ENCODE assay signal across 8 mouse cellular contexts in the genomic region with DNA sequence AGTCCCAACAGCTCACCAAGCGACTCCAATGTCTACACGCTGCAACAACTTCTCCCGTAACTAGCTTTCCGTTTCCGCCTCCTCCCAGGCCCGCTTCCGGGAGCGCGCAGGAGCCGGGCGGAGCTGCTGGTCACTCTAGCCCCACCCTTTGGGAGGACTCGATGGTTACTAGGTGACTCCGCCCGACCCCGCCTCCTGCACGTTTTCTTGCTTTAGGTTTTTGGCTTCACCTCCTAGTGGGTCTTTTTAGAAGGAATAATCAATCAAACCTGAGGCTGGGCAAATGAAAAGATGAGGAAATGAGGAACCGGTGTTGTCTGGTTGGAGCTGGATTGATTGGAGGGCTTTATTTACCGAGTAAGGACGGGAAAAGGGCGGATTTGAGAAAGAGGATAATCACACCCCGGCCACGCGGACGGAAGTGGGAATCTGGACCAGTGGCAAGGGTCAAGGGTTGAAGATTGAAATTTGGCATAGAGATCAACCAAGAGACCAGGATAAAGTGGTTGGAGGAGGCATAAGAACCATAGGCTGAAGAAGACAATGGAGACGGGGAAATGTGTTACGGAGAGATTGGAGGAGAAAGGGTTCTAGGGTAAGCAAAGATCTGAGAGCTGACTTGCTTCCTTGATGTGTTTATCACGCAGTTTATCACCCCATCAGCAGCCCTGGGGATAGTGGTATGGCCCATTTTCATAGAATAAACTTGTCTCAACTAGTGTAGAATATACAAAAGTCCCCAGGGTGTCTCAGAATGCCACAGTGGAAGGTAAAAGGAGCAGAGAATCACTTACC. TPM values are rescaled to one million over a fixed set of nuclear protein-coding genes. Genes with fewer than 3 reads are reported as not detected.
DNase-seq lines count a peak whose midpoint lies in the region; ATAC-seq and TF ChIP-seq lines count a peak whose summit lies in the region.

A gene (minus strand): TSS at position 296 of the 795 bp plus-strand sequence.

- H3K36me3 ChIP-seq in embryonic facial prominence, embryonic 10.5 days (replicated peaks), result peaks cover 24% of the 10 kb centered on the region
- peaks cover 22% of the 10 kb centered on the region for H3K36me3 ChIP-seq in intestine, postnatal 0 days (ENCODE audit: control insufficient read depth, insufficient read depth)
- peaks cover 10% of the 10 kb centered on the region; the same call in 1 of the 2 replicates for H3K36me3 ChIP-seq in midbrain, embryonic 11.5 days (ENCODE audit: control insufficient read depth, insufficient read depth, low read length)

- no peak for TF ChIP-seq CTCF in intestine, postnatal 0 days (IDR thresholded peaks at IDR 0.05; ENCODE audit: low read depth)

- peak; percentile 93 for ATAC-seq in granulocyte monocyte progenitor cell, adult 5-6 weeks (replicated peaks; ENCODE audit: poor library complexity, severe bottlenecking)
- peak; percentile 90 for ATAC-seq in intestine, postnatal 0 days
- ATAC-seq in midbrain, embryonic 11.5 days (ENCODE audit: low FRiP score), result peak; percentile 94

- peak within 1 kb of the TSS; percentile 74 for H3K4me2 ChIP-seq in intestine, postnatal 0 days (replicated peaks; ENCODE audit: low read depth)
- H3K4me2 ChIP-seq in midbrain, embryonic 11.5 days, result peak within 1 kb of the TSS; percentile 94

- peak; percentile 91 for DNase-seq in 3134 (ENCODE audit: extremely low read depth, insufficient read length, low spot score)
- DNase-seq in adrenal gland, postnatal 14 days, result peak; percentile 94
- DNase-seq in embryonic facial prominence, embryonic 10.5 days (ENCODE audit: low spot score), result peak; percentile 94
- DNase-seq in left cerebral cortex, postnatal 4 days, result peak; percentile 85
- peak; percentile 97 for DNase-seq in midbrain, embryonic 11.5 days (ENCODE audit: low spot score, missing footprints)
- DNase-seq in right cerebral cortex, postnatal 4 days, result peak; percentile 82

- intact Hi-C loops in left cerebral cortex, postnatal 4 days (cut with DNase I), result no loop called here

- 4% methylated on average over 27 of the region's 27 CpGs for WGBS in embryonic facial prominence, embryonic 10.5 days
- 1% methylated on average over 27 of the region's 27 CpGs for WGBS in intestine, postnatal 0 days
- 3% methylated on average over 27 of the region's 27 CpGs for WGBS in midbrain, embryonic 11.5 days

- H3K9me3 ChIP-seq in embryonic facial prominence, embryonic 10.5 days, result no peaks in the 10 kb centered on the region
- no peaks in the 10 kb centered on the region for H3K9me3 ChIP-seq in intestine, postnatal 0 days (ENCODE audit: control insufficient read depth)
- H3K9me3 ChIP-seq in midbrain, embryonic 11.5 days (ENCODE audit: control insufficient read depth, low read length), result no peaks in the 10 kb centered on the region

- peak within 1 kb of the TSS; percentile 85 for H3K4me3 ChIP-seq in embryonic facial prominence, embryonic 10.5 days
- H3K4me3 ChIP-seq in intestine, postnatal 0 days (ENCODE audit: low read depth, low read length), result peak within 1 kb of the TSS; percentile 60
- H3K4me3 ChIP-seq in midbrain, embryonic 11.5 days (ENCODE audit: low read depth, low read length), result peak within 1 kb of the TSS; percentile 87

- no peaks in the 10 kb centered on the region for H3K27me3 ChIP-seq in embryonic facial prominence, embryonic 10.5 days (replicated peaks; ENCODE audit: low read depth, poor library complexity, severe bottlenecking)
- H3K27me3 ChIP-seq in intestine, postnatal 0 days (replicated peaks; ENCODE audit: control insufficient read depth, insufficient read depth, low read length), result no peaks in the 10 kb centered on the region
- no peaks in the 10 kb centered on the region for H3K27me3 ChIP-seq in midbrain, embryonic 11.5 days (ENCODE audit: control insufficient read depth, insufficient read depth, low read length)

- H3K4me1 ChIP-seq in embryonic facial prominence, embryonic 10.5 days, result peaks cover 26% of the 10 kb centered on the region
- no peaks in the 10 kb centered on the region for H3K4me1 ChIP-seq in intestine, postnatal 0 days (replicated peaks; ENCODE audit: control insufficient read depth, insufficient read depth, low read length)
- H3K4me1 ChIP-seq in midbrain, embryonic 11.5 days (ENCODE audit: control insufficient read depth, insufficient read depth, low read length), result peaks cover 11% of the 10 kb centered on the region

- H3K27ac ChIP-seq in embryonic facial prominence, embryonic 10.5 days (replicated peaks), result peak within 1 kb of the TSS; percentile 86
- peak within 1 kb of the TSS; percentile 95 for H3K27ac ChIP-seq in intestine, postnatal 0 days (ENCODE audit: low read depth, low read length)
- H3K27ac ChIP-seq in midbrain, embryonic 11.5 days (ENCODE audit: low read depth, low read length), result peak within 1 kb of the TSS; percentile 54

- H3K9ac ChIP-seq in intestine, postnatal 0 days (ENCODE audit: low read depth, low read length), result peak within 1 kb of the TSS; percentile 83
- H3K9ac ChIP-seq in midbrain, embryonic 11.5 days (ENCODE audit: low read length), result peak within 1 kb of the TSS; percentile 76

RNA-seq across cellular contexts. Expression of the gene that starts here (rescaled TPM):
- total RNA-seq in adrenal gland, postnatal 14 days (2021), result 113 and 133 TPM in 2 replicates
- 247 and 259 TPM in 2 replicates for polyA plus RNA-seq in embryonic facial prominence, embryonic 10.5 days (2016; fragmentation: Nextera tagmentation; extraction: Ambion mirVana)
- 181 and 258 TPM in 2 replicates for total RNA-seq in granulocyte monocyte progenitor cell, adult 5-6 weeks (2014; fragmentation: Nextera tagmentation)
- total RNA-seq in granulocyte monocyte progenitor cell, adult 5-6 weeks (2017), result 64.0 and 142 TPM in 2 replicates
- 318 and 321 TPM in 2 replicates for polyA plus RNA-seq in intestine, postnatal 0 days (2015; fragmentation: Nextera tagmentation; extraction: Ambion mirVana)
- total RNA-seq in left cerebral cortex, postnatal 4 days (2021), result 10 to 100 TPM; 94.6 to 98.0 TPM
- polyA plus RNA-seq in midbrain, embryonic 11.5 days (2014; fragmentation: Nextera tagmentation; extraction: Ambion mirVana), result 188 TPM in 2 replicates

Comparison
In these comparisons a context has a peak if more than half of its experiments do, and no peak if none do; other contexts are left out.
1. Peak in every context shown above with its lines: DNase-seq, ATAC-seq, H3K4me3 ChIP-seq and H3K27ac ChIP-seq.